Mouse (Mus musculus) heart, adult 2 months (tissue): ENCODE data around the gene Mrtfa.

Experiments
- CTCF ChIP-seq: fragments of 200-600 bp; IDR thresholded peaks from 2 replicates; pipeline ENCODE4 v1.8.1; 2022; ENCODE audit warnings: antibody characterized with exemption, mild to moderate bottlenecking, moderate library complexity
- POLR2A ChIP-seq: fragments of 200-500 bp; IDR thresholded peaks from 2 replicates; pipeline ENCODE4 v1.6.1; 2011; ENCODE audit warnings: mild to moderate bottlenecking, low read depth, low read length, control low read depth; ENCODE audit not compliant: insufficient read depth

GRCm38 (mm10) chr15:81236062-81236461 is 45.5 kb upstream of the Mrtfa start:
- TF ChIP-seq CTCF (no peak), POLR2A (no peak)
